8 mouse cellular contexts compared by ENCODE assay signal in the genomic region with DNA sequence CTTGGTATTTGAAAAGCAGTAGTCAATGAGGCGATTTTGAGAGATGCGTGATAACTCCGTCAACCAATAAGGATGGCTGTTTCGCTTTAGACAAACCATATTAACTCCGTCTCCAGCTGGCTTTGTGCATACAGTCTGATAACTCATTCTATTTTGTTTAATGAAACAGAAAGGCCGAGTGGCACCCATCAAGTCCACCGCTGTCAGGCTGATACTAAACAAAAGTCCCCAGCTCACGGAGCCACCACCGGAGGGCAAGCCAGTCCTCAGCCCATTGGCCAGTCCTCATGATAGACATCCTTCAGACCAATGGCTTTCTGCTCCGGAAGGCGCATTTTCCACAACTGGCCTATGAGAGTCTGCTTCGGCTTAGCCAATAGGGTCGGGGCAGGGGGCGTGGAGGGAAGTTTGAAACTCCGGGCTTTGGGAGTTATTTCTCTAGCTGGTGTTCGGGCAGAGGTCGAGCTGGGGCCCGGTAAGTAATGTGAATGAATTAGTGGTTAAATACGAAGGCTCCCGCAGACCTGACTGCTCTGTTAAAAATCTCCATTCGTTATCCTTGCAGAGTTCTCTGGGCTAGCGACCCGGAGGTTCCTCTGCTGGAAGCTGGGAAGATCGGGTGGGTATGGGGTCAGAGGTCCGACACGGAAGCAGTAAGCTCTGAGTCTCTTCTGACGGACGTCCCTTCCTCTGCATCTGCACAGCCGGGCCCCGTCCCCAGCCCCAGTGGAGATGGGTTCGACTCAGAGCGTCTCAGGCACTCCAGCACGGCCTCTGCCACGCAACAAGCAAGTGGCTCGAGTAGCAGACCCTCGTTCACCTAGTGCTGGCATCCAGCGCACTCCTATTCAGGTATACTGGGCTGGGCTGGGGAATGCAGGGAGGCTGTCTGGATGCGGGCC. TPM values are rescaled to one million over a fixed set of nuclear protein-coding genes. Genes with fewer than 3 reads are reported as not detected.
DNase-seq lines count a peak whose midpoint lies in the region; ATAC-seq and TF ChIP-seq lines count a peak whose summit lies in the region.

No protein-coding gene starts in this region.

- peaks cover 64% of the 10 kb centered on the region for H3K4me1 ChIP-seq in E14TG2a.4 (replicated peaks; ENCODE audit: low read depth, low read length)
- peaks cover 52% of the 10 kb centered on the region for H3K4me1 ChIP-seq in forebrain, embryonic 12.5 days
- peaks cover 12% of the 10 kb centered on the region for H3K4me1 ChIP-seq in liver, postnatal 0 days (ENCODE audit: insufficient read depth)
- peaks cover 16% of the 10 kb centered on the region for H3K4me1 ChIP-seq in neural tube, embryonic 14.5 days (ENCODE audit: control insufficient read depth, insufficient read depth, low read length)

- TF ChIP-seq CTCF in E14TG2a.4 (conservative IDR thresholded peaks at IDR 0.05; ENCODE audit: low read length), result no peak
- TF ChIP-seq CTCF in liver, postnatal 0 days (IDR thresholded peaks at IDR 0.05; ENCODE audit: low read depth), result peak; percentile 25; the same call in 1 of the 2 replicates

- peak; percentile 89 for ATAC-seq in forebrain, embryonic 12.5 days (ENCODE audit: low FRiP score)
- ATAC-seq in liver, postnatal 0 days, result peak; percentile 76
- peak; percentile 89 for ATAC-seq in neural tube, embryonic 14.5 days (ENCODE audit: low read depth)

- H3K4me2 ChIP-seq in forebrain, embryonic 12.5 days, result peak overlapping the region; percentile 95
- H3K4me2 ChIP-seq in liver, postnatal 0 days (ENCODE audit: low read depth, low read length), result peak overlapping the region; percentile 92
- peak overlapping the region; percentile 53 for H3K4me2 ChIP-seq in neural tube, embryonic 14.5 days (ENCODE audit: low read depth, low read length)

- no peaks in the 10 kb centered on the region for H3K27me3 ChIP-seq in E14TG2a.4 (ENCODE audit: insufficient read depth, low read length)
- H3K27me3 ChIP-seq in forebrain, embryonic 12.5 days, result no peaks in the 10 kb centered on the region
- H3K27me3 ChIP-seq in liver, postnatal 0 days (ENCODE audit: insufficient read depth, low read length), result no peaks in the 10 kb centered on the region
- no peaks in the 10 kb centered on the region for H3K27me3 ChIP-seq in neural tube, embryonic 14.5 days (ENCODE audit: control insufficient read depth, insufficient read depth, low read length)

- intact Hi-C loops in heart, postnatal 10 days (cut with DNase I), result no loop called here

- H3K27ac ChIP-seq in forebrain, embryonic 12.5 days, result peak overlapping the region; percentile 94
- H3K27ac ChIP-seq in liver, postnatal 0 days (ENCODE audit: low read depth), result peak overlapping the region; percentile 82
- H3K27ac ChIP-seq in neural tube, embryonic 14.5 days (ENCODE audit: low read depth, low read length), result peak overlapping the region; percentile 78

- H3K36me3 ChIP-seq in E14TG2a.4 (ENCODE audit: insufficient read depth, low read length), result peaks cover 66% of the 10 kb centered on the region
- H3K36me3 ChIP-seq in forebrain, embryonic 12.5 days (replicated peaks), result peaks cover 52% of the 10 kb centered on the region
- H3K36me3 ChIP-seq in liver, postnatal 0 days (replicated peaks; ENCODE audit: insufficient read depth, low read length), result peaks cover 37% of the 10 kb centered on the region
- peaks cover 10% of the 10 kb centered on the region for H3K36me3 ChIP-seq in neural tube, embryonic 14.5 days (ENCODE audit: control insufficient read depth, insufficient read depth, low read length)

- H3K9ac ChIP-seq in forebrain, embryonic 12.5 days, result peak overlapping the region; percentile 79
- peak overlapping the region; percentile 97 for H3K9ac ChIP-seq in liver, postnatal 0 days (replicated peaks)
- peak overlapping the region; percentile 60 for H3K9ac ChIP-seq in neural tube, embryonic 14.5 days (replicated peaks; ENCODE audit: low read depth, low read length)

- WGBS in forebrain, embryonic 12.5 days, result under 1% methylated on average over 36 of the region's 38 CpGs
- under 1% methylated on average over 38 of the region's 38 CpGs for WGBS in large intestine, adult 2 months
- WGBS in liver, postnatal 0 days (ENCODE audit: insufficient replicate concordance), result under 1% methylated on average over 38 of the region's 38 CpGs
- WGBS in neural tube, embryonic 14.5 days, result under 1% methylated on average over 38 of the region's 38 CpGs

- TF ChIP-seq EP300 in liver, postnatal 0 days (IDR thresholded peaks at IDR 0.05; ENCODE audit: low read depth), result peak; percentile 60

- peak overlapping the region; percentile 98 for H3K4me3 ChIP-seq in E14TG2a.4 (replicated peaks; ENCODE audit: low read length)
- H3K4me3 ChIP-seq in forebrain, embryonic 12.5 days (replicated peaks), result peak overlapping the region; percentile 73
- H3K4me3 ChIP-seq in liver, postnatal 0 days (ENCODE audit: low read depth, low read length), result peak overlapping the region; percentile 94
- H3K4me3 ChIP-seq in neural tube, embryonic 14.5 days (ENCODE audit: low read depth, low read length), result peak overlapping the region; percentile 47

- DNase-seq in c-Kit-positive CD71-positive TER-119-positive erythroid progenitor cells, embryonic 14.5 days (ENCODE audit: low spot score), result peak; percentile 94
- peak; percentile 96 to 97 for DNase-seq in heart, postnatal 10 days
- peak; percentile 87 for DNase-seq in large intestine, adult 2 months (ENCODE audit: low read depth, low spot score)
- DNase-seq in liver, postnatal 0 days, result peak; percentile 92
- peak; percentile 92 for DNase-seq in testis, postnatal 10 days (ENCODE audit: low spot score)

- H3K9me3 ChIP-seq in E14TG2a.4 (ENCODE audit: low read length), result no peaks in the 10 kb centered on the region
- H3K9me3 ChIP-seq in forebrain, embryonic 12.5 days, result no peaks in the 10 kb centered on the region
- no peaks in the 10 kb centered on the region for H3K9me3 ChIP-seq in liver, postnatal 0 days (ENCODE audit: low read length)
- no peaks in the 10 kb centered on the region for H3K9me3 ChIP-seq in neural tube, embryonic 14.5 days (ENCODE audit: control insufficient read depth, low read length)

RNA-seq across cellular contexts. Expression of a gene that starts 0.7 kb away (rescaled TPM):
- polyA plus RNA-seq in forebrain, embryonic 12.5 days (2016; fragmentation: Nextera tagmentation; extraction: Ambion mirVana), result 233 and 244 TPM in 2 replicates
- total RNA-seq in heart, postnatal 10 days (2021), result 10 to 100 TPM; 19.1 to 23.2 TPM
- polyA plus RNA-seq in large intestine, adult 2 months (2012; rRNA removed), result 120 and 146 TPM in 2 replicates
- polyA plus RNA-seq in liver, postnatal 0 days (2015; fragmentation: Nextera tagmentation; extraction: Ambion mirVana), result 96.4 and 98.3 TPM in 2 replicates
- polyA plus RNA-seq in neural tube, embryonic 14.5 days (2014; fragmentation: Nextera tagmentation; extraction: Ambion mirVana), result 16.8 and 16.9 TPM in 2 replicates

RNA-seq across cellular contexts. Expression of a gene that starts 0.8 kb away (rescaled TPM):
- polyA plus RNA-seq in forebrain, embryonic 12.5 days (2016; fragmentation: Nextera tagmentation; extraction: Ambion mirVana), result 199 and 221 TPM in 2 replicates
- 10 to 100 TPM; 87.5 to 87.9 TPM for total RNA-seq in heart, postnatal 10 days (2021)
- 58.3 and 64.0 TPM in 2 replicates for polyA plus RNA-seq in large intestine, adult 2 months (2012; rRNA removed)
- 32.2 and 36.6 TPM in 2 replicates for polyA plus RNA-seq in liver, postnatal 0 days (2015; fragmentation: Nextera tagmentation; extraction: Ambion mirVana)
- 162 and 171 TPM in 2 replicates for polyA plus RNA-seq in neural tube, embryonic 14.5 days (2014; fragmentation: Nextera tagmentation; extraction: Ambion mirVana)

RNA-seq across cellular contexts. Expression of a gene that starts 10.0 kb away (rescaled TPM):
- polyA plus RNA-seq in forebrain, embryonic 12.5 days (2016; fragmentation: Nextera tagmentation; extraction: Ambion mirVana), result 0.67 and 1.1 TPM in 2 replicates
- total RNA-seq in heart, postnatal 10 days (2021), result 1 to 10 TPM; 3.9 to 4.4 TPM
- 0.11 and 0.12 TPM in 2 replicates for polyA plus RNA-seq in large intestine, adult 2 months (2012; rRNA removed)
- polyA plus RNA-seq in liver, postnatal 0 days (2015; fragmentation: Nextera tagmentation; extraction: Ambion mirVana), result 0.19 TPM in 1 of 2 replicates, not detected in the other
- polyA plus RNA-seq in neural tube, embryonic 14.5 days (2014; fragmentation: Nextera tagmentation; extraction: Ambion mirVana), result 0.44 and 0.54 TPM in 2 replicates

RNA-seq across cellular contexts. Expression of a gene that starts 16.0 kb away (rescaled TPM):
- 559 and 592 TPM in 2 replicates for polyA plus RNA-seq in forebrain, embryonic 12.5 days (2016; fragmentation: Nextera tagmentation; extraction: Ambion mirVana)
- total RNA-seq in heart, postnatal 10 days (2021), result 100 to 1,000 TPM; 870 to 877 TPM
- 671 and 859 TPM in 2 replicates for polyA plus RNA-seq in large intestine, adult 2 months (2012; rRNA removed)
- polyA plus RNA-seq in liver, postnatal 0 days (2015; fragmentation: Nextera tagmentation; extraction: Ambion mirVana), result 332 and 346 TPM in 2 replicates
- 393 and 412 TPM in 2 replicates for polyA plus RNA-seq in neural tube, embryonic 14.5 days (2014; fragmentation: Nextera tagmentation; extraction: Ambion mirVana)

RNA-seq across cellular contexts. Expression of a gene that starts 21.6 kb away (rescaled TPM):
- polyA plus RNA-seq in forebrain, embryonic 12.5 days (2016; fragmentation: Nextera tagmentation; extraction: Ambion mirVana), result 4.5 and 7.7 TPM in 2 replicates
- total RNA-seq in heart, postnatal 10 days (2021), result 1 to 10 TPM; 3.1 TPM
- 23.9 and 28.5 TPM in 2 replicates for polyA plus RNA-seq in large intestine, adult 2 months (2012; rRNA removed)
- polyA plus RNA-seq in liver, postnatal 0 days (2015; fragmentation: Nextera tagmentation; extraction: Ambion mirVana), result 11.4 and 14.3 TPM in 2 replicates
- 3.9 and 4.4 TPM in 2 replicates for polyA plus RNA-seq in neural tube, embryonic 14.5 days (2014; fragmentation: Nextera tagmentation; extraction: Ambion mirVana)

Comparison
In these comparisons a context has a peak if more than half of its experiments do, and no peak if none do; other contexts are left out.
1. Peak in every context shown above with its lines: DNase-seq, ATAC-seq, H3K4me3 ChIP-seq and H3K27ac ChIP-seq.
2. H3K4me3 ChIP-seq: peak in every context shown above with its lines; median percentile 98 in E14TG2a.4; 94 in liver, postnatal 0 days; 73 in forebrain, embryonic 12.5 days; 47 in neural tube, embryonic 14.5 days.